Mouse (Mus musculus): Measurements from ENCODE around the gene Calml4. TPM values are rescaled to one million over a fixed set of nuclear protein-coding genes. Genes with fewer than 3 reads are reported as not detected.

Gene Calml4
- polyA plus RNA-seq (2012; rRNA removed) = 37.8 and 50.1 TPM in 2 replicates

GRCm38 (mm10) chr9:62857719-62858261, at the start of gene Calml4:
Gene Calml4, plus strand, starts transcription at chr9:62858080.

GRCm38 (mm10) chr9:62811516-62812121, 46.3 kb upstream of the Calml4 start, which contains the start of gene Fem1b:
Gene Fem1b, minus strand, starts transcription at chr9:62811934.

GRCm38 (mm10) chr9:62838506-62839171, 19.2 kb upstream of the Calml4 start, which contains the start of gene Cln6:
Gene Cln6, plus strand, starts transcription at chr9:62838785.

Other genes starting within 250 kb of the Calml4 start
- 4.3 and 5.0 TPM in 2 replicates for gene Itga11, start 180.3 kb upstream of the Calml4 start, polyA plus RNA-seq (2012; rRNA removed)
- gene Fem1b, start 46.1 kb upstream of the Calml4 start, polyA plus RNA-seq (2012; rRNA removed) = 6.1 and 6.5 TPM in 2 replicates
- gene Cln6, start 19.3 kb upstream of the Calml4 start, polyA plus RNA-seq (2012; rRNA removed) = 76.6 and 80.1 TPM in 2 replicates
- 7.9 and 12.9 TPM in 2 replicates for gene Pias1, start 129.8 kb downstream of the Calml4 start, polyA plus RNA-seq (2012; rRNA removed)

All from colon, adult 2 months (tissue).